Mouse (Mus musculus): ENCODE measurements around the gene Hand2. TPM values are rescaled to one million over a fixed set of nuclear protein-coding genes. Genes with fewer than 3 reads are reported as not detected.

The Hand2 gene
- total RNA-seq, 2 experiments from 2014 or later: not detected

Other genes starting within 250 kb of the Hand2 start
- 10 to 100 TPM; 69.0 to 69.3 TPM for gene Scrg1, start 134.9 kb downstream of the Hand2 start, total RNA-seq (2021)
- 10 to 100 TPM; 12.5 to 13.7 TPM for gene Sap30, start 166.9 kb downstream of the Hand2 start, total RNA-seq (2021)
- 10 to 100 TPM; 16.5 to 19.3 TPM for gene Hmgb2, start 190.9 kb downstream of the Hand2 start, total RNA-seq (2021)

Data from layer of hippocampus, postnatal 10 days (tissue).